Mouse (Mus musculus) ES-Bruce4 (cell line): Measurements from ENCODE around the gene Tmbim1.

Experiments used
- EP300 ChIP-seq: IDR thresholded peaks from 2 replicates; pipeline ENCODE4 v1.6.1; 2011; ENCODE audit warnings: low read depth, low read length; ENCODE audit not compliant: insufficient read depth
- POLR2A ChIP-seq: IDR thresholded peaks from one replicate; pipeline ENCODE4 v1.8.1; 2011; ENCODE audit warnings: low read length; ENCODE audit not compliant: insufficient read depth

DNA sequence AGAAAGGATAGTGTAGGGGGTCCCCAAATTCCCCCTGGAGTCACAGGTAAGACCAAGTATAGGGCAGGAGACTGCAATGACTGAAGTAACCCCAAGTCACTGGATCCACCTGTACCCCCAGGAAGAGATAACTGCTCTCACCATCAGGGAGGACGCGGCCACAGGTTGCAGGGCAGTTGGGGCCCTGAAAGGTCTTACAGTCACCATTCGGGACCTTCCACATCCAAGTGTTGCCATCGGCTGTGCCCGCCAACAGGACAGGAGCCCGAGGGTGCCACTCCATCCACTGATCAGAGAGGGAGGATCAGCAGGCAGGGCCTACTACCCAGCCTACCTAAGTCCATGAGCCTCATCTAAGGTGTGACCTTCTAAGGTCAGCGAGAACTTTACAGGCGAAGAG is 23.5 kb downstream of the Tmbim1 start:
- TF ChIP-seq POLR2A (no peak), EP300 (no peak)
